Mouse (Mus musculus) bone marrow, adult 2 months (tissue): ENCODE data around the gene Hsd17b1.

Experiments used
- CTCF ChIP-seq: fragments of 200-500 bp; IDR thresholded peaks from 2 replicates; pipeline ENCODE4 v1.5.1; 2011; ENCODE audit warnings: low read length, control low read depth; ENCODE audit not compliant: control insufficient read depth, insufficient read depth
- POLR2A ChIP-seq: fragments of 200-500 bp; IDR thresholded peaks from 2 replicates; pipeline ENCODE4 v1.6.1; 2011; ENCODE audit warnings: low read depth, mild to moderate bottlenecking, control low read depth, low read length, borderline replicate concordance; ENCODE audit not compliant: control insufficient read depth

DNA sequence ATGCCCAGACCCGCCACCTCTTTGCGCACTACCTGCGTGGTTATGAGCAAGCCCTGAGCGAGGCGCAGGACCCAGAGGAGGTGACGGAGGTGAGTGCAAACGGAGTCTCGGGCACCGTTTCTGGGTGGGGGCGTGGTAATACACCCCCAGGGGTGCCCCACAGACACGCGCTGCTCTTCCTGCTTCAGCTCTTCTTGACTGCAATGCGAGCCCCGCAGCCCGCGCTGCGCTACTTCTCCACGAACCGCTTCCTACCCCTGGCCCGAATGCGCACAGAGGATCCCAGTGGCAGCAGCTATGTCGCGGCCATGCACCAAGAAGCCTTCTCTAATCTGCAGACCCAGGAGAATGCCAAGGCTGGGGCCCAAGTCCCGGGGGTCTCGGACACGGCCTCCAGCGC is 1.5 kb downstream of the Hsd17b1 start:
- TF ChIP-seq CTCF, result no peak
- TF ChIP-seq POLR2A, result no peak
